Mouse (Mus musculus) embryonic facial prominence, embryonic 10.5 days (tissue): ENCODE measurements around the gene Slc5a2. TPM values are rescaled to one million over a fixed set of nuclear protein-coding genes. Genes with fewer than 3 reads are reported as not detected.

ENCODE experiments used
- DNase-seq: peaks from one replicate; pipeline ENCODE4 v3.0.0-alpha.2; 2017; ENCODE audit warnings: low spot score
- H3K27ac ChIP-seq: fragments of 300-500 bp; sonication (generic); replicated peaks from 2 replicates; pipeline ENCODE4 v1.5.1; 2016; ENCODE audit warnings: mild to moderate bottlenecking
- H3K27me3 ChIP-seq: fragments of 300-500 bp; sonication (generic); replicated peaks from 2 replicates; pipeline ENCODE4 v1.6.1; 2016; ENCODE audit warnings: low read depth, mild to moderate bottlenecking; ENCODE audit not compliant: poor library complexity, severe bottlenecking
- H3K36me3 ChIP-seq: fragments of 300-500 bp; sonication (generic); replicated peaks from 2 replicates; pipeline ENCODE4 v1.6.1; 2016; ENCODE audit warnings: mild to moderate bottlenecking, moderate library complexity
- H3K4me1 ChIP-seq: fragments of 300-500 bp; sonication (generic); 2 replicates; pipeline ENCODE4 v1.6.1; 2016
- H3K4me3 ChIP-seq: fragments of 300-500 bp; sonication (generic); 2 replicates; pipeline ENCODE4 v1.5.1; 2016; ENCODE audit warnings: mild to moderate bottlenecking, moderate library complexity
- H3K9me3 ChIP-seq: fragments of 300-500 bp; sonication (generic); 2 replicates; pipeline ENCODE4 v1.6.1; 2016; ENCODE audit warnings: mild to moderate bottlenecking
- WGBS: fragments of 180-500 bp; shearing (Covaris S2); methylation state at CpG from one replicate; pipeline ENCODE4 v1.1.7; 2016; 5-methylcytosine and 5-hydroxymethylcytosine counted together
- microRNA-seq: library from miRNA; unstranded; fragments of <30 nt; microRNA quantifications from one replicate; pipeline ENCODE4, GENCODE M21; 2017
- polyA plus RNA-seq: library from polyadenylated mRNA; unstranded; fragments of >200 nt; fragmentation: Nextera tagmentation; extraction: Ambion mirVana; gene quantifications from 2 replicates; pipeline ENCODE4 v1.2.1, GENCODE M21; 2016

Gene Slc5a2
- polyA plus RNA-seq, 1 experiment from 2014 or later: 0.10 TPM

- Histone ChIP-seq H3K4me3 (no peak overlapping the region), H3K27me3 (no peaks in the 10 kb centered on the region), H3K4me1 (peaks cover 19% of the 10 kb centered on the region), H3K36me3 (no peaks in the 10 kb centered on the region), H3K27ac (no peak overlapping the region), H3K9me3 (no peaks in the 10 kb centered on the region)
- 64% methylated on average over 8 of the region's 8 CpGs for WGBS
- no peak for DNase-seq
Measured at GRCm38 (mm10) chr7:128310229-128310688, 44.8 kb downstream of the Slc5a2 start.

GRCm38 (mm10) chr7:128311263-128311662, 45.8 kb downstream of the Slc5a2 start:
- Histone ChIP-seq H3K27ac (no peak overlapping the region), H3K9me3 (no peaks in the 10 kb centered on the region), H3K27me3 (no peaks in the 10 kb centered on the region), H3K4me1 (peaks cover 19% of the 10 kb centered on the region), H3K4me3 (no peak overlapping the region), H3K36me3 (no peaks in the 10 kb centered on the region)
- WGBS: 57% methylated on average over 3 of the region's 3 CpGs
- DNase-seq: no peak

DNA sequence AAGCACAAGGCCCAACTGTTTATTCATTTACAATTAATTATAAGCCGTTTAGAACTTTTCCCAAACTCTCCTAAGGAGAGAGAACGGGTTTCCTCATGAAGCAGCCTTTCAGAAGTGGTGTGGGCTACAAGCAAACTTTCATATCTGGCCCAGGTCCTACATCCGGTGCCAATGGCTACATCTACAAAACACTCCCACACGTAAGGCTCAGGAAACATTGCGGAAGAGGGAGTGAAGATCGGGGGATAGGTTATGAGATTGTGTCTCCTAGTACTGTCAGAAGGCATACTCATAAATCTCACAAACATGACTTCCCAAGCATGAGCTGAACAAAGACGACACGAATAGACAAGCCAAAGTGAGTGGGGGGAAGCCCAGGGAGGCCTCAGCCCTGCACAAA, 46.4 kb downstream of the Slc5a2 start:
- 86% methylated on average over 8 of the region's 8 CpGs for WGBS
- Histone ChIP-seq H3K4me3 (no peak overlapping the region), H3K27me3 (no peaks in the 10 kb centered on the region), H3K4me1 (peaks cover 20% of the 10 kb centered on the region), H3K27ac (no peak overlapping the region), H3K36me3 (no peaks in the 10 kb centered on the region), H3K9me3 (no peaks in the 10 kb centered on the region)
- DNase-seq: no peak

- Histone ChIP-seq H3K4me3 (no peak overlapping the region), H3K27ac (no peak overlapping the region), H3K36me3 (no peaks in the 10 kb centered on the region), H3K27me3 (no peaks in the 10 kb centered on the region), H3K4me1 (peaks cover 27% of the 10 kb centered on the region), H3K9me3 (no peaks in the 10 kb centered on the region)
- WGBS: 80% methylated on average over 13 of the region's 13 CpGs
- DNase-seq: no peak
Measured at GRCm38 (mm10) chr7:128312375-128313059, 47.1 kb downstream of the Slc5a2 start.

GRCm38 (mm10) chr7:128313601-128314000, 48.1 kb downstream of the Slc5a2 start:
- H3K36me3 ChIP-seq: no peaks in the 10 kb centered on the region
- no peak overlapping the region for H3K4me3 ChIP-seq
- 90% methylated on average over 2 of the region's 2 CpGs for WGBS
- no peaks in the 10 kb centered on the region for H3K27me3 ChIP-seq
- H3K27ac ChIP-seq: no peak overlapping the region
- no peak for DNase-seq
- no peaks in the 10 kb centered on the region for H3K9me3 ChIP-seq
- peaks cover 36% of the 10 kb centered on the region for H3K4me1 ChIP-seq

DNA sequence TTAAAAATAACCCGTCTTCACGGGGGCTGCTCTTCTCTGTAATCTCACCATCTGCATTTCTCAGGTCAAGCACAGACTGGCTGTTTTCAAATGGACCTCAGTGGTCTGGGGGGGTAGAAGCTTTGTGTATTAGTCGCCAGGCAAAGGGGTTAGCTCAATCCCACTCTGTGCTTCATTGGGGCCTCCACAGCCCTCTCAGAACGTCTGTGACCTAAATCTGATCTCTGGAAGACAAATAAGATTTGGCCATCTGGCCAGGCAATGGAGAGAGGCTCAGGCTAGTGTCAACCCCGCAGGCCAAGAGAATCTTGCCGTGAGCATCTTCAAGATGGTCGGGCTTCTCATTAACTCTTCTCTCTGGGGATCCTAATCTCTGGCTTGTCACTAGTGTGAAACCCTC, 49.0 kb downstream of the Slc5a2 start:
- no peak for DNase-seq

GRCm38 (mm10) chr7:128317011-128317410, 51.6 kb downstream of the Slc5a2 start:
- no peaks in the 10 kb centered on the region for H3K36me3 ChIP-seq
- H3K9me3 ChIP-seq: no peaks in the 10 kb centered on the region
- 47% methylated on average over 4 of the region's 4 CpGs for WGBS
- H3K4me1 ChIP-seq: peaks cover 38% of the 10 kb centered on the region
- H3K4me3 ChIP-seq: no peak overlapping the region
- H3K27me3 ChIP-seq: no peaks in the 10 kb centered on the region
- no peak for DNase-seq
- no peak overlapping the region for H3K27ac ChIP-seq

More for the DNA sequence above, 49.0 kb downstream of the Slc5a2 start:
- no peaks in the 10 kb centered on the region for H3K27me3 ChIP-seq
- H3K9me3 ChIP-seq: no peaks in the 10 kb centered on the region
- no peaks in the 10 kb centered on the region for H3K36me3 ChIP-seq
- H3K27ac ChIP-seq: no peak overlapping the region
- 81% methylated on average over 7 of the region's 7 CpGs for WGBS
- no peak overlapping the region for H3K4me3 ChIP-seq
- peaks cover 36% of the 10 kb centered on the region for H3K4me1 ChIP-seq

DNA sequence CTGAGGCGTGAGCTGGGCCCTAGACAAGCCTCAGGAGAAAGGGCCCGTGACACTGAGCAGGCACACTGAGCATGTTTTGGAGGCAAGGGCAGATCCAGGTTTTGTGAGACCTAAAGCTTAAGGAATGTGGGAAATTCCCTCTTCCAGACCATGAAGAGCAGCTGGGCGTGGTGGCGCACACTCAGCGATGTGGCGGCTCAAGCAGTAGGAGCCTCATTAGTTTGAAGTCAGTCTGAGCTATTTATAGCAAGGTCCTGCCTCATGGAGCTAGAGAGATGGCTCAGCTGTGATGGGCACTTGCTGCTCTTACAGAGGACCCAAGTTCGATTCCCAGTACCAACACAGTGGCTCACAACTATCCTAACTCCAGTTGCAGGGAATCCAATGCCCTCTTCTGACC, 53.7 kb downstream of the Slc5a2 start:
- 89% methylated on average over 7 of the region's 7 CpGs for WGBS

GRCm38 (mm10) chr7:128320219-128320816, 54.9 kb downstream of the Slc5a2 start:
- 81% methylated on average over 2 of the region's 2 CpGs for WGBS
- Histone ChIP-seq H3K36me3 (no peaks in the 10 kb centered on the region), H3K4me1 (peaks cover 38% of the 10 kb centered on the region), H3K27ac (no peak overlapping the region), H3K4me3 (no peak overlapping the region), H3K27me3 (no peaks in the 10 kb centered on the region), H3K9me3 (no peaks in the 10 kb centered on the region)
- peak; percentile 8 for DNase-seq

More for the DNA sequence above, 53.7 kb downstream of the Slc5a2 start:
- H3K36me3 ChIP-seq: no peaks in the 10 kb centered on the region
- H3K27ac ChIP-seq: no peak overlapping the region
- H3K27me3 ChIP-seq: no peaks in the 10 kb centered on the region
- peaks cover 38% of the 10 kb centered on the region for H3K4me1 ChIP-seq
- no peaks in the 10 kb centered on the region for H3K9me3 ChIP-seq
- no peak overlapping the region for H3K4me3 ChIP-seq
- DNase-seq: peak; percentile 11

GRCm38 (mm10) chr7:128321260-128321659, 55.8 kb downstream of the Slc5a2 start:
- Histone ChIP-seq H3K27me3 (no peaks in the 10 kb centered on the region), H3K36me3 (no peaks in the 10 kb centered on the region), H3K4me3 (no peak overlapping the region), H3K9me3 (no peaks in the 10 kb centered on the region), H3K27ac (peak overlapping the region; percentile 35), H3K4me1 (peaks cover 38% of the 10 kb centered on the region)
- WGBS: 64% methylated on average over 7 of the region's 7 CpGs
- peak; percentile 35 for DNase-seq

Small RNA genes lying within 50 kb of the gene (microRNA-seq; reads per million reads assigned to microRNA genes)
- gene Mir3103: not detected

Other genes starting within 250 kb of the Slc5a2 start
- gene Itgam, start 203.0 kb upstream of the Slc5a2 start, polyA plus RNA-seq: 0.50 and 0.52 TPM in 2 replicates
- gene Gm49368, start 203.0 kb upstream of the Slc5a2 start, polyA plus RNA-seq: not detected in 2 replicates
- gene Itgax, start 136.1 kb upstream of the Slc5a2 start, polyA plus RNA-seq: not detected in 2 replicates
- not detected in 2 replicates for gene Itgad, start 111.3 kb upstream of the Slc5a2 start, polyA plus RNA-seq
- gene Cox6a2, start 59.3 kb upstream of the Slc5a2 start, polyA plus RNA-seq: 0.39 TPM in 1 of 2 replicates, not detected in the other
- gene Armc5, start 28.3 kb upstream of the Slc5a2 start, polyA plus RNA-seq: 17.5 and 19.1 TPM in 2 replicates
- gene 9130023H24Rik, start 27.6 kb upstream of the Slc5a2 start, polyA plus RNA-seq: 9.2 and 10.4 TPM in 2 replicates
- gene Tgfb1i1, start 18.8 kb upstream of the Slc5a2 start, polyA plus RNA-seq: 23.6 and 25.3 TPM in 2 replicates
- 24.6 and 27.3 TPM in 2 replicates for gene BC017158, start 32.5 kb downstream of the Slc5a2 start, polyA plus RNA-seq
- 4.1 and 8.2 TPM in 2 replicates for gene Rgs10, start 153.1 kb downstream of the Slc5a2 start, polyA plus RNA-seq
- 25.3 and 27.0 TPM in 2 replicates for gene Tial1, start 196.1 kb downstream of the Slc5a2 start, polyA plus RNA-seq